Mouse (Mus musculus) frontal cortex, adult 2 months (tissue): Measurements from ENCODE around the gene Sertad3. TPM values are rescaled to one million over a fixed set of nuclear protein-coding genes. Genes with fewer than 3 reads are reported as not detected.

Experiments
- DNase-seq, 2 experiments: peaks; one replicate each; pipeline ENCODE4 v3.0.0; 2022; ENCODE audit warnings: low spot score in 1 of 2; ENCODE audit errors: extremely low spot score in 1 of 2
- polyA plus RNA-seq: library from polyadenylated mRNA; depleted of rRNA; stranded (reverse); fragments of >200 nt; gene quantifications from 2 replicates; pipeline ENCODE4 v1.2.3, GENCODE M21; 2012

Sertad3 gene
- polyA plus RNA-seq, 1 experiment, result 5.0 TPM

- no peak for DNase-seq
These were observed 13.9 kb upstream of the Sertad3 start for GRCm38 (mm10) chr7:27459640-27460039.

GRCm38 (mm10) chr7:27460477-27460876 is 13.1 kb upstream of the Sertad3 start:
- DNase-seq, result no peak

GRCm38 (mm10) chr7:27467648-27468047 is 5.9 kb upstream of the Sertad3 start:
- no peak for DNase-seq

- DNase-seq, result no peak
These were observed 2.0 kb upstream of the Sertad3 start for GRCm38 (mm10) chr7:27471390-27472120.

DNA sequence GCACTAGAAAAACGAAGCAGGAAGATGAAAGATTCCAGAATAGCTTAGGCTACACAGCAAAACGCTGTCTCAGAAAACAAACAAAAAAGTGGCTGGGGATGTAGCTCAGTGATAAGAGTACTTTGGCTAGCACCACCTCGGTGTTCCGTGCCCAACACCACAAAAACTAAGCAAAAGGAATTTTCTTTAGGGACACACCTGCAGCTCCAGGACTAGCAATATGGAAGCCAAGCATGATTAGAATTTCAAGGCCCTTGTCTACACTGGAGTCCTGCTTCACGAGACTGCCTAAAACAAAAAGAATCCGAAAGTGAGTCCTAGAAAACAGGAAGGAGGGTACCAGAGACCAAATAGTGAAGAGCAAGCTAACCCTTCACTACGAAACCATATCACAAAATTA is 972 bp upstream of the Sertad3 start:
- no peak for DNase-seq

DNA sequence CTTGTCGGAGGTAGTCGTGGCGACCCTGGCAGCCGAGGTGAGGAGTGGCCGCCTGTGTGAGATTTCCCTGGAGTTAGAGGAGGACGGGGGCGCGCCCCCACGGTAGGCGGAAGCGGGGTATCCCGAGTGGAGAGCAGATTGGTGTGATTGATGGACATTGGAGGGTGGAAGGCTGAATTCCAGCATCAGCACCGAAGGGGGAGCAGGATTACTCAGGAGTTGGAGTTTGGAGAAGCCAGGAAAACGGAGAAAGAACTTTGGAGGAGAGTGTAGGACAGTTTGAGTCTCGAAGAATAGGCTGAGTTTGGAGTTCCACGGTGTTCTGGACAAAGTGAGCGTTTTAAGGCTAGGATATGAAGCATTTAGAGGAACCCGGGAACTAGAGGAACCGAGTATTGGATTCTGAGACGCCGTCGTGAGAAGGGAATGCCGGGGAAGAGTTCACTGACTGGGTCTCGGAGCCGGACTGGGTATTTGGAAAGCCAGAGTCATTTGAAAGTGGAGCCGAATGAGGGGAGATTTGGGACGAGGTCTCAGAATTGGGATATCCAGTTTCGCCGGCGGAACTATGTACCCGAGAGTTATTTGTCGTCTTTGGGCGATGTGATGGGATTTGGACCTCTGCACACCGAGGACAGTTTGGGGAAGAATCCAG is 394 bp downstream of the Sertad3 start:
- no peak for DNase-seq

GRCm38 (mm10) chr7:27474490-27474954 is 954 bp downstream of the Sertad3 start:
- DNase-seq, result peak; percentile 96 to 99

- no peak for DNase-seq
These were observed 2.0 kb downstream of the Sertad3 start for GRCm38 (mm10) chr7:27475596-27475995.

DNA sequence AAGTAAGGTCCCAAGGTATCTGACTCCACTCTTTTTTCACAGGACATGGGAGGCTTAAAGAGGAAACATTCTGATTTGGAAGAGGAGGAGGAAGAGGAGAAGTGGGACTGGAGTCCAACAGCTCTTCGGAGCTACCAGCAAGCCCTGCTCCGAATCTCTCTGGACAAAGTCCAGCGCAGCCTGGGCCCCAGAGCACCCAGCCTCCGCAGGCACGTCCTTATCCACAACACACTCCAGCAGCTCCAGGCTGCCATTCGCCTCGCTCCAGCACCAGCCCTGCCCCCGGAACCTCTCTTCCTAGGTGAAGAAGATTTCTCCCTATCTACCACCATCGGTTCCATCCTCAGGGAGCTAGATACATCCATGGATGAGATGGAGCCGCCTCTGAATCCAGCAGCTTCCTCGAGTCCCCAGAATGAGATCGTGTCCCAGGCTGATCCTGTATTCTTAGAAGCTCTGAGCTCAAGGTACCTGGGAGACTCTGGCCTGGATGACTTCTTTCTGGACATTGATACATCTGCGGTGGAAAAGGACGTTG is 2.6 kb downstream of the Sertad3 start:
- no peak for DNase-seq

DNA sequence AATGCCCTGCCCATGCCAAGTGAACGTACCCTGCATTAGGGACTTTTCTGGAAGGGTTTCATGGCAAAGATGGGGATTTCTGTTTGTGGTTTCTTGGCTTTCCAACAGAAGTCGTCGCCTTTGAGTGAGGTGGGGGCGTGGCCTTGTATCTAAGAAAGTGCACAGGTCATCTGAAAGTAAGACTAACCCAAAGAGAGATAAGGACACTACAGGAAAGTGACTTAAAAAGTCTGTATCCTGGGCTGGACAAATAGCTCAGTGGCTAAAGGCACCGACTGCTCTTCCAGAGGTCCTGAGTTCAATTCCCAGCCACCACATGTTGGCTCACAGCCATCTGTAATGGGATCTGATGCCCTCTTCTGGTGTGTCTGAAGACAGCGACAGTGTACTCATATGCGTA is 5.0 kb downstream of the Sertad3 start:
- DNase-seq, result no peak

DNA sequence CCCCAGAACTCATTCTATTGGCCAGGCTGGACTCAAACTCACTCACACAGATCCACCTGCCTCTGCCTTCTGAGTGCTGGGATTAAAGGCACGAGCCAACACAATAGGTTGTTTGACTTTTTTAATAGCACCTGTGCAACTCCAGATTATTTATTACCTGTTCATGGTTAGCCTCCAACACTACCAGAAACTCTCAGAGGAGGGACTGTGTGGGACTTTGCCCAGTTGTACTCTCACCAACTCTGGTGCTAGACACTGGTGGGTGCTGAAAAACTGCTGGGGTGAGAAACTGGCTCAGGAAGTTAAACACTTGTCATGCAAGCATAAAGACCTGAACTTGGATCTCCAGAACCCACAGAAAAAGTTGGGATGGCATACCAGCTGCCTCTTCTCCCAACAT is 6.2 kb downstream of the Sertad3 start:
- no peak for DNase-seq

GRCm38 (mm10) chr7:27480506-27480905 is 6.9 kb downstream of the Sertad3 start:
- DNase-seq, result no peak

GRCm38 (mm10) chr7:27480927-27481626 is 7.5 kb downstream of the Sertad3 start:
- no peak for DNase-seq

DNA sequence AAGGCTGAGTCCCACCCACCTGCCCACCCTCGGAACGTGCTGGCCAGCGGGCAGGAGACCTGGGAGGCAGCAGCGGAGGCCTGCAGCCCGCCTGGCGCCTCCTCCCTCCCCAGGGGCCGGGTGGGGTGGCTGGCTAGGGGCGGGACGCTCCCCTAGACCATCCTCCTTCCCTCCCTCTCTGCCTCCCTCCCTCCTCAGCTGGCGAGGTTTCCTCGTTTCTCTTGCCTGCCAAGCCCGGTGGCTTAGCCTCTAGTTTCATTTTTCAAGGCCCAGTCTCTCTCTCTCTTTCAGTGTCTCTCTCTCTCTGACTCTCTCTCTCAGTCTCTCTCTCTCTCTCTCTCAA is 8.0 kb downstream of the Sertad3 start:
- DNase-seq, result peak; percentile 47 to 72

- no peak for DNase-seq
These were observed 10.3 kb downstream of the Sertad3 start for GRCm38 (mm10) chr7:27483860-27484259.

DNA sequence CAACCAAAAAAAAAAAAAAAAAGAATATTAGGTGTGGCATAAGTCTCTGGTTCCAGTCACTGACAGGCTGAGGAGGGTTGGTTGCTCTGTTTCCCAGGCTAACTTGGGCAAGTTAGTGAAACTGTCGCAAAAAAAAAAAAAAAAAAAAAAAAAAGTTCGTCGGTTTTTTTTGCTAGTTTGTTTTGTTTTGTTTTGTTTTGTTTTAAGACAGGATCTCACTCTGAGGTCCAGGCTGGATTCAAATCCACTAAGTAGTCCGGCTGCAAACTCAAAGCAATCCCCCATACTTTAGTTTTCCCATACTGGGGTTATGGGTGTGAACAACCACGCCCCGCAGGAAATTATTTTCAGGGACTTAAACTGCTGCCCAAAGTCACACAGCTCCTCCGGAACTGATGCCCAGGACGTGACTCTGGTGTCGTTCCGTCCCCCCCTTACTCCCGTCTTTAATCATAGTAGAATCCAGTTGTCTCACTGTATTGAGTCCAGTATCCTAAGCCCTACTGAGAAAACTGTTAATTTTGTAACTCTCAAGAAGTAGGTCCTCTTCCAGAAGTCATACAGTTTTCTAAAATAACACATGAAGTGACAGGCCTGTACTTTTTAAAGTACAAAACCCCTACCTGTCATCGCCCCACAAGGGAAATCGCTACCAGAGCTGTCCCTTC is 12.7 kb downstream of the Sertad3 start:
- DNase-seq, result no peak

DNA sequence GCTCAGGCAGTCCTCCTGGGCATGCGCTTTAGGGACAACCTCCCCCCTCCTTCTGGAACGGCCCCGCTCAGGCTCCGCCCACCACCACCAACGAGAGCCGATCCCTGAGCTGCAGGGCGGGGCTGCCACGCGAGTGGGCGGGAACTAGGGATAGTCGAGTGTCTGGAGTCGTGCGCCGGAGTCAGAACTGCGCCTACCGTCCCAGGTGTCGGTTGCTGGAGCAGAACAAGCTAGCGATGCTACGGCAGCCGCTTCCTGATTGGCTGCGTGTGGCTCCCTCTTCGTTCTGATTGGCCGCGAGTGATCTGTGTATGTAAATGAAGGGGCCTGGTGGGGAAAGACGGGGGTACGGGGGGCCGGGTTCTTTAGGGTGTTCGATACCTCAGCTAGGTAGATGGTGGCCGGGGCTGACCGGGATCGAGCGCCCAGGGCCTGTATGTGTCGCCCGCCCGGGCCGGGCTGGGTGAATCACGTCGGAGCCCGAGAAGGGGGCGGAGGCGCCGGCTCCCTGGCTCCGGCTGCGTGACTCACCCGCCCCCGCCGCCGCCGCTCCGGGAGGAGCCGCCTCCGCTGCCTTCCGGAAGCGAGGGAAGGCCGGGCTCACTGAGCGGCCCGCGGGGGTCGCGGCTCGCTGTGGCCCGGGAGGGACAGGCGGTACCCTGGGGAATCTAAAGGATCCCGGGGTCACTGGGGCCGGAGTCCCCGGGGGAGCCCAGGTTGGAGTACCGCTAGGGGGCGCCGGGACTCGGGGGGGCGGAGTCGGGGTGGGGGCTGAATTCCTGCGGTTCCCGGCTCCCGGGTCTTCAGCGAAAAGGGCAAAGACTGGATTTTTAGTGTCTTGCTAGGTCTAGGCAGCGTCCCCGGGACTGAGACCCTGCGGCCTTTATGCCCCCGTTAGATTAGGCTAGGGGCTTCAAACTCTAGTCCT is 13.5 kb downstream of the Sertad3 start, which contains the start of gene Sertad1:
Sertad1 (plus strand) TSS at position 141 of the 928 bp plus-strand sequence.
- peak; percentile 99 to 100 for DNase-seq

DNA sequence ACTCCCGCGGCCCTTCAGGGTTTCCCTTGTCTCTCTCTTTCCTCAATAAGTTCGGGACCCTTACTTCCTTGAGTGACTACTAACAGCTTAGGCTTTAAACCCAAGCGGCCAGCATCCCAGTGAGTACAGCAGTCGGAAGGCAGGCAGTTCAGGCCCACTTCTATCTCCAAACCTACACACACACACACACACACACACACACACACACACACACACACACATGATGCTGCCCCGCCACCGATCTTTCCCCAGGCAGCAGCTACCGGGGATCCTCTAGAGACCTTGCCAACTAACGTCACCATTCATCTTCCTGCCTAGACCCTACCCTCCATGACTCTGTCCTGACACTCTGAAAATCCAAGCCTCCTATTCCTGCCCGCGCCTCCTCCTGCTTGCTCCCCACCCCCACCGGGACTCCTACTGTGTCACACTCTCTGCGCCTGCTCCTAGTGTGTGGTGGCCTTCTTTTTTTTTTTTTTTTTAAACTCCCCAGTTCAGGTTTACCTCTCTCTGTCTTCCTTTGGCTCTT is 14.2 kb downstream of the Sertad3 start:
- DNase-seq, result peak in 1 of 2 experiments; percentile 78

- DNase-seq, result no peak
These were observed 15.8 kb downstream of the Sertad3 start for GRCm38 (mm10) chr7:27489270-27489869.
